Mouse (Mus musculus): ENCODE results near the gene Ddx28. TPM values are rescaled to one million over a fixed set of nuclear protein-coding genes. Genes with fewer than 3 reads are reported as not detected.
"Not testable (repeated sequence)": the region's sequence is repeated elsewhere in the genome, so short reads cannot be mapped to it uniquely, and the experiment has no call there.

Ddx28 gene
- polyA plus RNA-seq, 1 experiment from 2014 or later, result 7.5 TPM

DNA sequence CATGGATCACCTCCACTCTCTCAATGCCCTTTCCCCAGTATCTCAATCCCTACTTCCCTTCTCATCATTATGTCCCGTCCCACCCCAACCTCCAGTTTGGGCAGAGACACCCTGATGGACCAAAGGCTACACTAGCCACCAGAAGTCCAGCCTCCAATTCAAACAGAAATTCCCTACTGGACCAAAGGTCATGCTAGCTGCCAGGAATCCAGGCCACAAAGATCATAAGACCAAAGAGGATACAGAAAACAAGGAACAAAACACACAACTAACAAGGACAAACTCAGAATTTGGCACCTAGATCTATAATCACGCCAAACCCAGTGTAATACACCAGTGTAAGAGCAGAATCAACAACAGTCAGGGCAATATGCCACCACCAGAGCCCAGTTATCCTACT lies 12.7 kb downstream of the Ddx28 start:
- no peaks in the 10 kb centered on the region for H3K36me3 ChIP-seq (ENCODE audit: control insufficient read depth, insufficient read depth)
- no peak overlapping the region for H3K4me3 ChIP-seq (ENCODE audit: low read depth, low read length)
- H3K9ac ChIP-seq (ENCODE audit: low read depth, low read length), result no peak overlapping the region
- no peaks in the 10 kb centered on the region for H3K4me1 ChIP-seq (replicated peaks; ENCODE audit: control insufficient read depth, insufficient read depth, low read length)
- no peaks in the 10 kb centered on the region for H3K27me3 ChIP-seq (replicated peaks; ENCODE audit: control insufficient read depth, insufficient read depth, low read length)
- H3K4me2 ChIP-seq (replicated peaks; ENCODE audit: low read depth), result no peak overlapping the region
- no peak for ATAC-seq
- WGBS, result 83% methylated on average over 2 of the region's 2 CpGs
- TF ChIP-seq CTCF (IDR thresholded peaks at IDR 0.05; ENCODE audit: low read depth), result no peak
- H3K9me3 ChIP-seq (ENCODE audit: control insufficient read depth), result no peaks in the 10 kb centered on the region
- H3K27ac ChIP-seq (ENCODE audit: low read depth, low read length), result no peak overlapping the region

DNA sequence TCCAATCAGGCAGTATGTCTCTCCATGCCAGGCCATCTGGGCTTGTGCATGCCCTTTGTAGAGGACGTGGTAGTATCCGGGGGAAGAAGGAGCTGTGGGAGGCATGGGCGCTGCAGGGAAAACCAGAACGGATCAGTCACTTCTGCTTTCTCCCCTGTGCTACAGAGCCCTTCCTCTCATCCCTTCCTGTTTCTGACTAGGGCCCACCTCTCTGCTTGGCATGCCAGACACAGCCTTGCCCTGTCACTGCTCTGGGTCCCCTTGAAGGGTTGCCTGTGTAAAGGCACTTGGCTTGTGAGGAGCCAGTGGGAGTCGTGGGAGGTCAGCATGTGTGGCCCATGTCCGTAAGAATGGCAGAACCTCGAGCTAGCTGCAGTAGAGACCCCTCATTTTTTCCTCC lies 15.3 kb downstream of the Ddx28 start:
- H3K27me3 ChIP-seq (replicated peaks; ENCODE audit: control insufficient read depth, insufficient read depth, low read length), result no peaks in the 10 kb centered on the region
- no peak overlapping the region for H3K4me2 ChIP-seq (replicated peaks; ENCODE audit: low read depth)
- H3K4me1 ChIP-seq (replicated peaks; ENCODE audit: control insufficient read depth, insufficient read depth, low read length), result no peaks in the 10 kb centered on the region
- no peak overlapping the region for H3K9ac ChIP-seq (ENCODE audit: low read depth, low read length)
- 71% methylated on average over 7 of the region's 7 CpGs for WGBS
- ATAC-seq, result no peak
- no peak overlapping the region for H3K27ac ChIP-seq (ENCODE audit: low read depth, low read length)
- H3K4me3 ChIP-seq (ENCODE audit: low read depth, low read length), result no peak overlapping the region
- no peaks in the 10 kb centered on the region for H3K36me3 ChIP-seq (ENCODE audit: control insufficient read depth, insufficient read depth)
- no peaks in the 10 kb centered on the region for H3K9me3 ChIP-seq (ENCODE audit: control insufficient read depth)
- no peak for TF ChIP-seq CTCF (IDR thresholded peaks at IDR 0.05; ENCODE audit: low read depth)

DNA sequence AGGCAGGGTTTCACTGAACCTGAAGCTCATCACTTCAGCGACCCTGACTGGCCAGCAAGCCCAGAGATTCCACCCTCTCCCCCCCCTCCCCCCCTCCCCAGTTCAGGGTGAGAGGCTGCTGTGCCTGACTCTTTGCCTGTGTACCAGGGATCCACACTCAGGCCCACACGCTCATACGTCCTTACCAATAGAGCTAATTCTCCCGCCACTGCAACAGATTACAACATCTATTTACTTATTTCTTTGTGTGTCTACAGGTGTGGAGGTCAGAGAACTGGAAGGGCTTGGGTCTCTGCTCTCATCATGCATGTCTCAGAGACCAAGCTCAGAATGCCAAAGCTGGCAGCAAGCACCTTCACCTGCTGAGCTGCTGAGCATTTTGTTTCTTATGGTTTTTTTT lies 18.5 kb downstream of the Ddx28 start:
- Histone ChIP-seq H3K36me3 (ENCODE audit: control insufficient read depth, insufficient read depth) (no peaks in the 10 kb centered on the region), H3K4me3 (ENCODE audit: low read depth, low read length) (no peak overlapping the region), H3K9ac (ENCODE audit: low read depth, low read length) (no peak overlapping the region), H3K9me3 (ENCODE audit: control insufficient read depth) (no peaks in the 10 kb centered on the region), H3K4me2 (replicated peaks; ENCODE audit: low read depth) (no peak overlapping the region), H3K27ac (ENCODE audit: low read depth, low read length) (no peak overlapping the region), H3K27me3 (replicated peaks; ENCODE audit: control insufficient read depth, insufficient read depth, low read length) (no peaks in the 10 kb centered on the region), H3K4me1 (replicated peaks; ENCODE audit: control insufficient read depth, insufficient read depth, low read length) (no peaks in the 10 kb centered on the region)
- WGBS, result 54% methylated on average over 4 of the region's 4 CpGs
- TF ChIP-seq CTCF (IDR thresholded peaks at IDR 0.05; ENCODE audit: low read depth), result no peak
- ATAC-seq, result no peak

GRCm38 (mm10) chr8:105992499-105992898 lies 19.2 kb downstream of the Ddx28 start:
- no peaks in the 10 kb centered on the region for H3K27me3 ChIP-seq (replicated peaks; ENCODE audit: control insufficient read depth, insufficient read depth, low read length)
- H3K36me3 ChIP-seq (ENCODE audit: control insufficient read depth, insufficient read depth), result no peaks in the 10 kb centered on the region
- no peak for TF ChIP-seq CTCF (IDR thresholded peaks at IDR 0.05; ENCODE audit: low read depth)
- H3K4me2 ChIP-seq (replicated peaks; ENCODE audit: low read depth), result no peak overlapping the region
- H3K27ac ChIP-seq (ENCODE audit: low read depth, low read length), result no peak overlapping the region
- H3K9ac ChIP-seq (ENCODE audit: low read depth, low read length), result no peak overlapping the region
- WGBS, result 66% methylated on average over 5 of the region's 5 CpGs
- no peak overlapping the region for H3K4me3 ChIP-seq (ENCODE audit: low read depth, low read length)
- no peaks in the 10 kb centered on the region for H3K9me3 ChIP-seq (ENCODE audit: control insufficient read depth)
- H3K4me1 ChIP-seq (replicated peaks; ENCODE audit: control insufficient read depth, insufficient read depth, low read length), result no peaks in the 10 kb centered on the region
- ATAC-seq, result no peak

DNA sequence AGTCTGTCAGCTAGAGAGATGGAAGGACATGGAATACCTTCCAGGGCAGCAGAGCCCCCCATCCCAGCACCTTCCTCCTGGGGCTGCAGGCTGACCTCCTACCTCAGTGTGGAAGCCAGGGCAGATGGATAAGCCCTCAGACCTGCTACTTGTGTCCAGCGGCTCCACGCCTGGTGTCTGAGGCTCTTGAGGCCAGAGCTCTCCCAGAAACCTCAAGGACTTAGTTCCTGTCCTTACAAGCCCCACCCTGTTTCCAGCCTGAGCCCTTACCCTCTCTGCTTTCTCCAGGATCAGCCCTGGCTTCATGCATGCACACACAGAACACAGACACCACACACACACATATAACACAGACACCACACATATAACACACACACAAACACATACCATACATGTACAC lies 20.1 kb downstream of the Ddx28 start:
- no peaks in the 10 kb centered on the region for H3K27me3 ChIP-seq (replicated peaks; ENCODE audit: control insufficient read depth, insufficient read depth, low read length)
- H3K4me2 ChIP-seq (replicated peaks; ENCODE audit: low read depth), result peak overlapping the region; percentile 14; the same call in 1 of the 2 replicates
- WGBS, result 54% methylated on average over 2 of the region's 2 CpGs
- no peak overlapping the region; the same call in 1 of the 2 replicates for H3K27ac ChIP-seq (ENCODE audit: low read depth, low read length)
- no peaks in the 10 kb centered on the region for H3K36me3 ChIP-seq (ENCODE audit: control insufficient read depth, insufficient read depth)
- H3K9me3 ChIP-seq (ENCODE audit: control insufficient read depth), result no peaks in the 10 kb centered on the region
- H3K4me3 ChIP-seq (ENCODE audit: low read depth, low read length), result no peak overlapping the region
- no peaks in the 10 kb centered on the region for H3K4me1 ChIP-seq (replicated peaks; ENCODE audit: control insufficient read depth, insufficient read depth, low read length)
- H3K9ac ChIP-seq (ENCODE audit: low read depth, low read length), result no peak overlapping the region
- TF ChIP-seq CTCF (IDR thresholded peaks at IDR 0.05; ENCODE audit: low read depth), result no peak
- no peak for ATAC-seq

DNA sequence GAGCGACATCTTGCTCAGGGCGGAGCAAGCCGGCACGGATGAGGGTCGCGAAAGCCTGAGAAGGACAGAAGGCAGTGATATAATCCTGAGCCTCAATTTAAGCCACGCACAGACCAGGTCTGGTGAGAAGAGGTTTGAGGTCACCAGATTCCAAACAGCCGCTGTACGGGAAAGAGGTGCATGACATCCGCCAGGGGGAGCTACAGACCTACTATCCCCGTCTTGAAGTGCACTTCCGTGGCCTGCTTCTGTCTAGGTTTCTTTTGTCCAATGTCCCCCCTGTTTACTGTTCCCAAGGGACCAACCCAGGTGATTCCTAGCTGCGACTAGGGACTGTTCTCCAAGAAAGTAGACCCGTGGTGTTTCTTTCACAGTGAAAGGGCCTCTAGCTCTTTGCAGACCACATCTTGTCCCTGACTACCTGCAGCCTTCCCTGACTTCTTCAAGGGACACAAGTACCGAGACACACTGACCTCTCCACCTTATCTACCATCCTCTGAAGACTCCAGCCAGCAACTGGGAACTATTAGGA lies 20.8 kb downstream of the Ddx28 start, which contains the start of gene Dus2:
Gene Dus2, plus strand, starts transcription at position 482 of the 532 bp plus-strand sequence.
- H3K27me3 ChIP-seq (replicated peaks; ENCODE audit: control insufficient read depth, insufficient read depth, low read length), result no peaks in the 10 kb centered on the region
- H3K27ac ChIP-seq (ENCODE audit: low read depth, low read length), result no peak within 1 kb of the TSS; the same call in 1 of the 2 replicates
- WGBS, result 7% methylated on average over 15 of the region's 15 CpGs
- peak; percentile 95 for TF ChIP-seq CTCF (IDR thresholded peaks at IDR 0.05; ENCODE audit: low read depth)
- peak within 1 kb of the TSS; percentile 14 for H3K4me2 ChIP-seq (replicated peaks; ENCODE audit: low read depth)
- no peaks in the 10 kb centered on the region for H3K36me3 ChIP-seq (ENCODE audit: control insufficient read depth, insufficient read depth)
- H3K9ac ChIP-seq (ENCODE audit: low read depth, low read length), result no peak within 1 kb of the TSS; the same call in 1 of the 2 replicates
- no peaks in the 10 kb centered on the region for H3K4me1 ChIP-seq (replicated peaks; ENCODE audit: control insufficient read depth, insufficient read depth, low read length)
- ATAC-seq, result peak; percentile 77
- no peak within 1 kb of the TSS for H3K4me3 ChIP-seq (ENCODE audit: low read depth, low read length)
- no peaks in the 10 kb centered on the region for H3K9me3 ChIP-seq (ENCODE audit: control insufficient read depth)

- ATAC-seq, result no peak
- Histone ChIP-seq H3K36me3 (ENCODE audit: control insufficient read depth, insufficient read depth) (no peaks in the 10 kb centered on the region), H3K27me3 (replicated peaks; ENCODE audit: control insufficient read depth, insufficient read depth, low read length) (no peaks in the 10 kb centered on the region), H3K4me2 (replicated peaks; ENCODE audit: low read depth) (no peak overlapping the region), H3K9ac (ENCODE audit: low read depth, low read length) (no peak overlapping the region), H3K9me3 (ENCODE audit: control insufficient read depth) (no peaks in the 10 kb centered on the region), H3K27ac (ENCODE audit: low read depth, low read length) (no peak overlapping the region), H3K4me1 (replicated peaks; ENCODE audit: control insufficient read depth, insufficient read depth, low read length) (no peaks in the 10 kb centered on the region), H3K4me3 (ENCODE audit: low read depth, low read length) (no peak overlapping the region)
- 87% methylated on average over 11 of the region's 11 CpGs for whole genome bisulfite sequencing
- TF ChIP-seq CTCF (IDR thresholded peaks at IDR 0.05; ENCODE audit: low read depth), result no peak
Measured at GRCm38 (mm10) chr8:105988546-105988945, 23.1 kb downstream of the Ddx28 start.

GRCm38 (mm10) chr8:105983406-105983805 lies 28.3 kb downstream of the Ddx28 start:
- WGBS, result 76% methylated on average over 11 of the region's 11 CpGs
- H3K4me3 ChIP-seq (ENCODE audit: low read depth, low read length); H3K36me3 ChIP-seq (ENCODE audit: control insufficient read depth, insufficient read depth); H3K27me3 ChIP-seq (replicated peaks; ENCODE audit: control insufficient read depth, insufficient read depth, low read length); H3K27ac ChIP-seq (ENCODE audit: low read depth, low read length); H3K9me3 ChIP-seq (ENCODE audit: control insufficient read depth); H3K4me1 ChIP-seq (replicated peaks; ENCODE audit: control insufficient read depth, insufficient read depth, low read length); ATAC-seq; H3K4me2 ChIP-seq (replicated peaks; ENCODE audit: low read depth); H3K9ac ChIP-seq (ENCODE audit: low read depth, low read length): not testable (repeated sequence)
